Mouse (Mus musculus) CH12.LX (cell line): ENCODE measurements around the gene Plekhh3. TPM values are rescaled to one million over a fixed set of nuclear protein-coding genes. Genes with fewer than 3 reads are reported as not detected.

ENCODE experiments used
- DNase-seq: peaks from one replicate; pipeline ENCODE4 v3.0.0-alpha.2; 2013; ENCODE audit errors: extremely low read depth
- H3K27ac ChIP-seq: 2 replicates; pipeline ENCODE4 v1.5.1; 2012; ENCODE audit warnings: low read depth, mild to moderate bottlenecking, control low read depth, moderate library complexity; ENCODE audit not compliant: insufficient read depth
- H3K27me3 ChIP-seq: replicated peaks from 2 replicates; pipeline ENCODE3; 2012; ENCODE audit warnings: inconsistent platforms
- H3K36me3 ChIP-seq, 2 experiments: replicated peaks in 1 of 2; 2 replicates each; pipeline versions ENCODE3 to v1.6.1; 2012; ENCODE audit warnings: inconsistent platforms in 1 of 2, low read length in 1 of 2, mild to moderate bottlenecking in 1 of 2, mixed read lengths in 1 of 2, moderate library complexity in 1 of 2; ENCODE audit not compliant: control insufficient read depth in 1 of 2, insufficient read depth in 1 of 2
- H3K4me1 ChIP-seq, 2 experiments: 2 replicates each; pipeline ENCODE4 v1.6.1; 2012; ENCODE audit warnings: inconsistent platforms in 1 of 2, moderate library complexity in 1 of 2; ENCODE audit not compliant: insufficient read depth in 2 of 2, control insufficient read depth in 1 of 2
- H3K4me2 ChIP-seq: 2 replicates; pipeline ENCODE4 v1.6.1; 2012; ENCODE audit warnings: low read depth, mild to moderate bottlenecking, control low read depth; ENCODE audit not compliant: poor library complexity, insufficient read depth, severe bottlenecking
- H3K4me3 ChIP-seq, 3 experiments: fragments of 150-350 bp in 1 of 3; sonication (generic) in 1 of 3; replicated peaks in 1 of 3; 2 replicates each; pipeline versions ENCODE3 to v1.5.1; 2011 to 2012; ENCODE audit warnings: low read depth in 2 of 3, low read length in 2 of 3, mild to moderate bottlenecking in 2 of 3, moderate library complexity in 2 of 3, control low read depth in 1 of 3, improper control_type of control experiment in 1 of 3, inconsistent platforms in 1 of 3, mixed read lengths in 1 of 3; ENCODE audit not compliant: poor library complexity in 1 of 3
- H3K79me2 ChIP-seq: replicated peaks from 2 replicates; pipeline ENCODE4 v1.6.1; 2012; ENCODE audit warnings: mild to moderate bottlenecking, moderate library complexity; ENCODE audit not compliant: control insufficient read depth, poor library complexity, insufficient read depth, severe bottlenecking; ENCODE audit errors: extremely low read depth
- H3K9ac ChIP-seq: 2 replicates; pipeline ENCODE4 v1.6.1; 2012; ENCODE audit warnings: low read depth, mild to moderate bottlenecking, control low read depth, moderate library complexity; ENCODE audit not compliant: insufficient read depth
- H3K9me3 ChIP-seq: replicated peaks from 2 replicates; pipeline ENCODE3; 2012; ENCODE audit warnings: low read length, inconsistent platforms, mixed read lengths
- BHLHE40 ChIP-seq: IDR thresholded peaks from 2 replicates; pipeline ENCODE4 v1.6.1; 2011; ENCODE audit warnings: mild to moderate bottlenecking, low read depth, low read length, improper control_type of control experiment
- CHD1 ChIP-seq: IDR thresholded peaks from 2 replicates; pipeline ENCODE4 v1.6.1; 2012; ENCODE audit warnings: low read depth, low read length, improper control_type of control experiment, inconsistent platforms
- CHD2 ChIP-seq: IDR thresholded peaks from 2 replicates; pipeline ENCODE4 v1.6.1; 2011; ENCODE audit warnings: low read length, improper control_type of control experiment
- CTCF ChIP-seq, 2 experiments: IDR thresholded peaks in 1 of 2; conservative IDR thresholded peaks in 1 of 2; 2 replicates each; pipeline ENCODE4 v1.5.1; 2011 to 2012; ENCODE audit warnings: low read depth in 2 of 2, low read length in 2 of 2, improper control_type of control experiment in 1 of 2, inconsistent platforms in 1 of 2, mild to moderate bottlenecking in 1 of 2, moderate library complexity in 1 of 2
- E2F4 ChIP-seq: IDR thresholded peaks from 2 replicates; pipeline ENCODE4 v1.6.1; 2011; ENCODE audit warnings: low read depth, low read length, improper control_type of control experiment; ENCODE audit not compliant: insufficient replicate concordance
- ELF1 ChIP-seq: IDR thresholded peaks from 2 replicates; pipeline ENCODE4 v1.6.1; 2014; ENCODE audit warnings: low read depth, mild to moderate bottlenecking, inconsistent platforms, low read length, improper control_type of control experiment
- EP300 ChIP-seq: IDR thresholded peaks from 2 replicates; pipeline ENCODE4 v1.6.1; 2011; ENCODE audit warnings: low read length, improper control_type of control experiment
- ETS1 ChIP-seq: conservative IDR thresholded peaks from 2 replicates; pipeline ENCODE4 v1.6.1; 2012; ENCODE audit warnings: low read depth, mild to moderate bottlenecking, inconsistent platforms, low read length, improper control_type of control experiment, moderate library complexity
- GABPA ChIP-seq: IDR thresholded peaks from 2 replicates; pipeline ENCODE4 v1.6.1; 2012; ENCODE audit warnings: low read depth, low read length, improper control_type of control experiment, inconsistent platforms; ENCODE audit not compliant: insufficient replicate concordance
- HCFC1 ChIP-seq: IDR thresholded peaks from 2 replicates; pipeline ENCODE4 v1.6.1; 2012; ENCODE audit warnings: low read depth, mild to moderate bottlenecking, inconsistent platforms, low read length, improper control_type of control experiment
- IRF4 ChIP-seq: IDR thresholded peaks from 2 replicates; pipeline ENCODE4 v1.6.1; 2014; ENCODE audit warnings: low read depth, mild to moderate bottlenecking, inconsistent platforms, low read length, improper control_type of control experiment
- JUN ChIP-seq: IDR thresholded peaks from 2 replicates; pipeline ENCODE4 v1.6.1; 2011; ENCODE audit warnings: low read depth, mild to moderate bottlenecking, low read length, improper control_type of control experiment, moderate library complexity; ENCODE audit not compliant: insufficient read depth
- JUND ChIP-seq: conservative IDR thresholded peaks from 2 replicates; pipeline ENCODE4 v1.6.1; 2011; ENCODE audit warnings: low read depth, low read length, improper control_type of control experiment
- KAT2A ChIP-seq: IDR thresholded peaks from 2 replicates; pipeline ENCODE4 v1.6.1; 2012; ENCODE audit warnings: low read length, improper control_type of control experiment, inconsistent platforms; ENCODE audit not compliant: insufficient replicate concordance
- MAFK ChIP-seq: IDR thresholded peaks from 2 replicates; pipeline ENCODE4 v1.6.1; 2011; ENCODE audit warnings: low read length, improper control_type of control experiment; ENCODE audit not compliant: insufficient replicate concordance
- MAX ChIP-seq: IDR thresholded peaks from 2 replicates; pipeline ENCODE4 v1.6.1; 2011; ENCODE audit warnings: low read length, improper control_type of control experiment
- MAZ ChIP-seq: IDR thresholded peaks from 2 replicates; pipeline ENCODE4 v1.6.1; 2012; ENCODE audit warnings: low read depth, mild to moderate bottlenecking, inconsistent platforms, low read length, improper control_type of control experiment, moderate library complexity
- MEF2A ChIP-seq: IDR thresholded peaks from 2 replicates; pipeline ENCODE4 v1.6.1; 2014; ENCODE audit warnings: low read depth, mild to moderate bottlenecking, inconsistent platforms, low read length, improper control_type of control experiment, borderline replicate concordance
- MXI1 ChIP-seq: IDR thresholded peaks from 2 replicates; pipeline ENCODE4 v1.6.1; 2011; ENCODE audit warnings: mild to moderate bottlenecking, low read depth, low read length, improper control_type of control experiment
- MYC ChIP-seq: IDR thresholded peaks from 2 replicates; pipeline ENCODE4 v1.6.1; 2011; ENCODE audit warnings: low read depth, mild to moderate bottlenecking, improper control_type of control experiment, low read length
- NRF1 ChIP-seq: IDR thresholded peaks from 2 replicates; pipeline ENCODE4 v1.6.1; 2014; ENCODE audit warnings: low read depth, mild to moderate bottlenecking, inconsistent platforms, low read length, improper control_type of control experiment, moderate library complexity
- PAX5 ChIP-seq: IDR thresholded peaks from 2 replicates; pipeline ENCODE4 v1.6.1; 2012; ENCODE audit warnings: low read length, inconsistent platforms, mixed read lengths
- POLR2A ChIP-seq: IDR thresholded peaks from 2 replicates; pipeline ENCODE4 v1.6.1; 2011; ENCODE audit warnings: low read depth, mild to moderate bottlenecking, improper control_type of control experiment, low read length
- POLR2AphosphoS2 ChIP-seq: IDR thresholded peaks from 2 replicates; pipeline ENCODE4 v1.6.1; 2011; ENCODE audit warnings: low read depth, low read length, improper control_type of control experiment
- RAD21 ChIP-seq: IDR thresholded peaks from 2 replicates; pipeline ENCODE4 v1.6.1; 2011; ENCODE audit warnings: low read depth, mild to moderate bottlenecking, low read length, improper control_type of control experiment, moderate library complexity
- RCOR1 ChIP-seq: conservative IDR thresholded peaks from 2 replicates; pipeline ENCODE4 v1.6.1; 2012; ENCODE audit warnings: low read depth, mild to moderate bottlenecking, inconsistent platforms, low read length, improper control_type of control experiment
- SMC3 ChIP-seq: IDR thresholded peaks from 2 replicates; pipeline ENCODE4 v1.6.1; 2011; ENCODE audit warnings: low read depth, low read length, improper control_type of control experiment
- TBP ChIP-seq: conservative IDR thresholded peaks from 2 replicates; pipeline ENCODE4 v1.6.1; 2011; ENCODE audit warnings: low read depth, low read length, improper control_type of control experiment
- TCF12 ChIP-seq: IDR thresholded peaks from 2 replicates; pipeline ENCODE4 v1.6.1; 2014; ENCODE audit warnings: low read depth, mild to moderate bottlenecking, inconsistent platforms, low read length, improper control_type of control experiment
- UBTF ChIP-seq: IDR thresholded peaks from 2 replicates; pipeline ENCODE4 v1.6.1; 2012; ENCODE audit warnings: low read depth, mild to moderate bottlenecking, inconsistent platforms, low read length, improper control_type of control experiment, moderate library complexity
- USF1 ChIP-seq: IDR thresholded peaks from 2 replicates; pipeline ENCODE4 v1.6.1; 2014; ENCODE audit warnings: low read depth, mild to moderate bottlenecking, inconsistent platforms, low read length, improper control_type of control experiment
- USF2 ChIP-seq: conservative IDR thresholded peaks from 2 replicates; pipeline ENCODE4 v1.6.1; 2011; ENCODE audit warnings: low read depth, low read length, improper control_type of control experiment
- ZC3H11A ChIP-seq: IDR thresholded peaks from 2 replicates; pipeline ENCODE4 v1.6.1; 2012; ENCODE audit warnings: low read depth, mild to moderate bottlenecking, inconsistent platforms, low read length, improper control_type of control experiment
- ZKSCAN1 ChIP-seq: IDR thresholded peaks from 2 replicates; pipeline ENCODE4 v1.6.1; 2012; ENCODE audit warnings: low read depth, inconsistent platforms, low read length, improper control_type of control experiment, borderline replicate concordance
- ZMIZ1 ChIP-seq: IDR thresholded peaks from 2 replicates; pipeline ENCODE4 v1.6.1; 2012; ENCODE audit warnings: low read depth, mild to moderate bottlenecking, inconsistent platforms, low read length, improper control_type of control experiment
- ZNF384 ChIP-seq: IDR thresholded peaks from 2 replicates; pipeline ENCODE4 v1.6.1; 2012; ENCODE audit warnings: low read depth, low read length, improper control_type of control experiment, inconsistent platforms
- dilution Hi-C: fragments of 300-500 bp; cut with MboI; formaldehyde crosslinking; loops from 2 replicates; pipeline ENCODE4 v1.14.3; 2020; ENCODE audit warnings: low sequenced_read_pairs; ENCODE audit not compliant: extremely low pct_unique_long_range_greater_than_20kb, extremely low pct_ligation_motif_present
- in situ Hi-C: fragments of 300-500 bp; cut with MboI; formaldehyde crosslinking; loops from 3 replicates; pipeline ENCODE4 v1.14.3; 2019; ENCODE audit warnings: low sequenced_read_pairs, low pct_ligation_motif_present, low pct_unique_long_range_greater_than_20kb, mixed read lengths
- polyA plus RNA-seq: library from polyadenylated mRNA; unstranded; fragments of >175 nt; gene quantifications from 2 replicates; pipeline ENCODE4 v1.2.1, GENCODE M21; 2012; ENCODE audit warnings: low read depth; ENCODE audit not compliant: insufficient read length
- total RNA-seq, 2 experiments: library from RNA; depleted of rRNA; stranded (reverse); fragments of 300-350 nt in 1 of 2; fragments of >200 nt in 1 of 2; gene quantifications; 2 replicates each; pipeline ENCODE4 v1.2.3; 2012 to 2014

Gene Plekhh3
- 16.3 and 20.3 TPM in 2 replicates for total RNA-seq (2012; rRNA removed)
- total RNA-seq (2014; rRNA removed) = 2.8 and 2.9 TPM in 2 replicates
- polyA plus RNA-seq = 3.7 and 5.0 TPM in 2 replicates

DNA sequence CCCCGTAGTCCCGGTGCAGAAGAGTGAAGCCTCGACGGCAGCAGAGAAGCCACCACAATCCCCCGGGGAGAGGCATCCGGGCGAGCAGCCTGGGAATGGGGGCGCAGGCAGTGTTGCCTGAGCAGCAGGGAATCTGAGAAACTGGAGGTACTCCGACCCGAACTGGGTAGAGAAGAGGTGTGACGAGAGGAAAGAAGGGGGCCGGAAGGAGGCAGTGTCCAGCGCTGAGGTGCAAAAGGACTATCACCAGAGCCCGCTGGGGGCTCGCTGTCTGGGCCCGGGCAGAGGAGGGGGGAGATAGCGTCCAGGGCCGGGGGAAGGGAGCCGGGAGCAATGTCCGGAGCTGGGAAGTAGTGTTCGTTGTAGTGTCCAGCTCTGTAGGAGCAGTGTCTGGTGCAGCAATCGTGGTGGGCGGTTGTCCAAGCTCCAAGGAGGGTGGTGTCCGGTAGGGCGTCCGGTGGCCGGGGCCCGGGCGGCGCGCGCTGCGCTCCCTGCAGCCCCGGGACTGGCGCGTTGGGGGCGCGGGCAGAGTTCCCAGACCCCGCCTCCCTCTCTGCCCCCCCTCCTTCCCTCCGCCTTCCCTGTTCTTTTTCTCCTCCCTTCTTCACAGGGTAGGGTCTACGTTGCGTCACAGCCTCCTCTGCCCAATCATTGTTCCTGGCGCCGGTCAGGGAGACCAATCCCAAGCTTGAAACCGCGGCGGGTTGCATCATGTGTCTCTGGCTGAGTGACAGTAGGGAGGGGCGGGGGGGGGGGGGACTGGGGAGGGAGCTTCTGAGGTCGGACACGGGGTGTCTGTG, at the start of gene Plekhh3:
Gene Plekhh3 (minus strand): TSS at position 541 of the 800 bp plus-strand sequence.
- Histone ChIP-seq H3K36me3 (peaks cover 19 to 23% of the 10 kb centered on the region in 2 experiments), H3K4me3 (peak within 1 kb of the TSS; percentile 72 to 97 (median 77)), H3K27me3 (peaks cover 9% of the 10 kb centered on the region), H3K27ac (peak within 1 kb of the TSS; percentile 71), H3K79me2 (peaks cover 10% of the 10 kb centered on the region; the same call in 1 of the 2 replicates), H3K9ac (peak within 1 kb of the TSS; percentile 68), H3K4me1 (peaks cover 3 to 51% of the 10 kb centered on the region in 2 experiments; a peak in 3 of 4 replicates), H3K4me2 (peak within 1 kb of the TSS; percentile 87), H3K9me3 (no peaks in the 10 kb centered on the region)
- DNase-seq = peak; percentile 100
- in situ Hi-C loops = loop anchor here (5.0 kb wide), 1 partner anchor 34 kb away; no protein-coding TSS in a partner anchor
- dilution Hi-C loops = no loop called here
- TF ChIP-seq USF1 = peak; percentile 61
- TF ChIP-seq UBTF = 0 out of 2 replicates have a peak, but pooled peaks have one; percentile 59
- no peak for TF ChIP-seq ZKSCAN1
- no peak for TF ChIP-seq MYC
- no peak; the same call in 1 of the 2 replicates for TF ChIP-seq ETS1
- peak; percentile 100 for TF ChIP-seq MAZ
- peak; percentile 24; the same call in 1 of the 2 replicates for TF ChIP-seq MAX
- peak; percentile 32; the same call in 1 of the 2 replicates for TF ChIP-seq HCFC1
- peak; percentile 79 for TF ChIP-seq TCF12
- TF ChIP-seq POLR2AphosphoS2 = no peak
- peak; percentile 79 for TF ChIP-seq ZMIZ1
- TF ChIP-seq RCOR1 = 0 out of 2 replicates have a peak, but pooled peaks have one; percentile 47
- TF ChIP-seq CHD1 = no peak; the same call in 1 of the 2 replicates
- TF ChIP-seq NRF1 = 0 out of 2 replicates have a peak, but pooled peaks have one; percentile 43
- no peak for TF ChIP-seq JUND
- peak; percentile 56; the same call in 1 of the 2 replicates for TF ChIP-seq IRF4
- no peak for TF ChIP-seq GABPA
- TF ChIP-seq CTCF (conservative IDR thresholded peaks at IDR 0.05 in 1 of 2, IDR thresholded peaks at IDR 0.05 in 1 of 2; ENCODE audit: low read depth in 2 of 2, low read length in 2 of 2) = 0 out of 4 replicates have a peak, but pooled peaks of 1 of the 2 experiments have one; percentile 1
- TF ChIP-seq MAFK = no peak
- no peak for TF ChIP-seq RAD21
- peak; percentile 66; the same call in 1 of the 2 replicates for TF ChIP-seq POLR2A
- peak; percentile 63; the same call in 1 of the 2 replicates for TF ChIP-seq MXI1
- no peak for TF ChIP-seq PAX5
- TF ChIP-seq CHD2 = peak; percentile 80
- TF ChIP-seq ELF1 = peak; percentile 58; the same call in 1 of the 2 replicates
- TF ChIP-seq MEF2A = peak; percentile 52
- no peak for TF ChIP-seq ZC3H11A
- TF ChIP-seq EP300 = peak; percentile 37; the same call in 1 of the 2 replicates
- TF ChIP-seq E2F4 = peak; percentile 75; the same call in 1 of the 2 replicates
- 0 out of 2 replicates have a peak, but pooled peaks have one; percentile 54 for TF ChIP-seq KAT2A
- 0 out of 2 replicates have a peak, but pooled peaks have one; percentile 31 for TF ChIP-seq BHLHE40
- no peak for TF ChIP-seq TBP
- peak; percentile 4; the same call in 1 of the 2 replicates for TF ChIP-seq USF2
- no peak for TF ChIP-seq JUN
- TF ChIP-seq SMC3 = no peak
- TF ChIP-seq ZNF384 = 0 out of 2 replicates have a peak, but pooled peaks have one; percentile 11
